Mouse (Mus musculus): ENCODE data around the gene Spock2. TPM values are rescaled to one million over a fixed set of nuclear protein-coding genes. Genes with fewer than 3 reads are reported as not detected.
A peak's percentile ranks its signal among the peaks of the same experiment; 100 is the strongest.

The Spock2 gene
- total and polyA plus RNA-seq, 3 experiments: 0.10 to 0.13 TPM; not detected in 1

GRCm38 (mm10) chr10:60166068-60166467, 60.0 kb downstream of the Spock2 start:
- TF ChIP-seq SIN3A (IDR thresholded peaks at IDR 0.05; ENCODE audit: low read length) (no peak), CHD2 (IDR thresholded peaks at IDR 0.05; ENCODE audit: low read length) (no peak), HCFC1 (IDR thresholded peaks at IDR 0.05; ENCODE audit: low read depth, low read length) (no peak), JUN (IDR thresholded peaks at IDR 0.05; ENCODE audit: insufficient read depth, low read depth, low read length) (no peak), ZNF384 (IDR thresholded peaks at IDR 0.05; ENCODE audit: low read depth, low read length) (no peak), CHD1 (IDR thresholded peaks at IDR 0.05; ENCODE audit: low read depth, low read length) (no peak), USF1 (IDR thresholded peaks at IDR 0.05; ENCODE audit: low read depth, low read length) (no peak), E2F4 (IDR thresholded peaks at IDR 0.05; ENCODE audit: insufficient replicate concordance, low read depth, low read length) (no peak), ELF1 (IDR thresholded peaks at IDR 0.05; ENCODE audit: low read depth, low read length) (no peak), SMC3 (IDR thresholded peaks at IDR 0.05; ENCODE audit: low read depth, low read length) (no peak), ZC3H11A (IDR thresholded peaks at IDR 0.05; ENCODE audit: low read depth, low read length) (no peak), POLR2A (IDR thresholded peaks at IDR 0.05; ENCODE audit: low read depth, low read length) (no peak), MAX (IDR thresholded peaks at IDR 0.05; ENCODE audit: low read length) (no peak)
- dilution Hi-C loops (cut with MboI; ENCODE audit: extremely low pct_ligation_motif_present, extremely low pct_unique_long_range_greater_than_20kb, low sequenced_read_pairs): no loop called here
- H3K9me3 ChIP-seq (replicated peaks; ENCODE audit: low read length): peaks cover 15% of the 10 kb centered on the region
- in situ Hi-C loops (cut with MboI; ENCODE audit: low pct_ligation_motif_present, low pct_unique_long_range_greater_than_20kb, low sequenced_read_pairs): no loop called here
- 0 out of 2 replicates have a peak, but pooled peaks cover 2% of the 10 kb centered on the region for H3K79me2 ChIP-seq (replicated peaks; ENCODE audit: control insufficient read depth, extremely low read depth, insufficient read depth, poor library complexity, severe bottlenecking)
- no peak for DNase-seq (ENCODE audit: extremely low read depth)
- no peaks in the 10 kb centered on the region for H3K27me3 ChIP-seq (replicated peaks)
- H3K36me3 ChIP-seq (replicated peaks in 1 of 2; ENCODE audit: control insufficient read depth in 1 of 2, insufficient read depth in 1 of 2, low read length in 1 of 2): peaks cover 0 to 8% of the 10 kb centered on the region in 2 experiments
- no peak overlapping the region for H3K4me2 ChIP-seq (ENCODE audit: insufficient read depth, low read depth, poor library complexity, severe bottlenecking)
- peaks cover 35 to 78% of the 10 kb centered on the region in 2 experiments for H3K4me1 ChIP-seq (ENCODE audit: control insufficient read depth in 1 of 2, insufficient read depth in 2 of 2)
- no peak overlapping the region for H3K9ac ChIP-seq (ENCODE audit: insufficient read depth, low read depth)
- H3K4me3 ChIP-seq (replicated peaks in 1 of 3; ENCODE audit: low read depth in 2 of 3, low read length in 2 of 3, poor library complexity in 1 of 3): no peak overlapping the region
- no peak overlapping the region for H3K27ac ChIP-seq (ENCODE audit: insufficient read depth, low read depth)

DNA sequence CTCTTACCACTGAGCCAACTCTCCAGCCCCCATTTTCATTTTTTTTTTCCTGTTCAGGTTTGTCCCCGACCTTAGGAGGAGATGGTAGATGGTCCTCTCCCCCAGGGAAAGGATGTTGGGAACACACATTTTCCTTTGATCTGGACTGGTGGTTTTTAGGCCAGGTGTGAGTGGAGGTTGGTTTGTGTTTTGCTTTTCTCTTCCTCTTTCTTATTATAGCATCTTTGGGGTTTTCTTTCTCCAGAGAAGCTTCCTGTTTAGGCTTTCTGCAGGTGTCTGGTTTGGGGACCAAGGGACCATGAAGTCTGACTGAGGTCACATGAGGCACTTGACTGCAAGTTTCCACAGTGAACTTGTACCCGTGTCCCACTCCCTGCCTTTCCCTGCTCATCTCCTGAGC, 62.3 kb downstream of the Spock2 start:
- no peaks in the 10 kb centered on the region for H3K27me3 ChIP-seq (replicated peaks)
- H3K27ac ChIP-seq (ENCODE audit: insufficient read depth, low read depth): peak overlapping the region; percentile 99
- H3K4me3 ChIP-seq (replicated peaks in 1 of 3; ENCODE audit: low read depth in 2 of 3, low read length in 2 of 3, poor library complexity in 1 of 3): peak overlapping the region in 2 of 3 experiments; percentile 29 to 31
- H3K79me2 ChIP-seq (replicated peaks; ENCODE audit: control insufficient read depth, extremely low read depth, insufficient read depth, poor library complexity, severe bottlenecking): no peaks in the 10 kb centered on the region
- peaks cover 40 to 78% of the 10 kb centered on the region in 2 experiments for H3K4me1 ChIP-seq (ENCODE audit: control insufficient read depth in 1 of 2, insufficient read depth in 2 of 2)
- H3K9me3 ChIP-seq (replicated peaks; ENCODE audit: low read length): peaks cover 24% of the 10 kb centered on the region
- H3K9ac ChIP-seq (ENCODE audit: insufficient read depth, low read depth): no peak overlapping the region
- dilution Hi-C loops (cut with MboI; ENCODE audit: extremely low pct_ligation_motif_present, extremely low pct_unique_long_range_greater_than_20kb, low sequenced_read_pairs) (no loop called here), in situ Hi-C loops (cut with MboI; ENCODE audit: low pct_ligation_motif_present, low pct_unique_long_range_greater_than_20kb, low sequenced_read_pairs) (no loop called here)
- H3K36me3 ChIP-seq (replicated peaks in 1 of 2; ENCODE audit: control insufficient read depth in 1 of 2, insufficient read depth in 1 of 2, low read length in 1 of 2): peaks cover 0 to 10% of the 10 kb centered on the region in 2 experiments
- DNase-seq (ENCODE audit: extremely low read depth): peak; percentile 96
- peak overlapping the region; percentile 55; the same call in 1 of the 2 replicates for H3K4me2 ChIP-seq (ENCODE audit: insufficient read depth, low read depth, poor library complexity, severe bottlenecking)
- TF ChIP-seq PAX5 (IDR thresholded peaks at IDR 0.05; ENCODE audit: low read length): no peak
- TF ChIP-seq HCFC1 (IDR thresholded peaks at IDR 0.05; ENCODE audit: low read depth, low read length): no peak
- no peak for TF ChIP-seq ZMIZ1 (IDR thresholded peaks at IDR 0.05; ENCODE audit: low read depth, low read length)
- TF ChIP-seq MXI1 (IDR thresholded peaks at IDR 0.05; ENCODE audit: low read depth, low read length): no peak
- TF ChIP-seq TBP (conservative IDR thresholded peaks at IDR 0.05; ENCODE audit: low read depth, low read length): no peak
- peak; percentile 29; the same call in 1 of the 2 replicates for TF ChIP-seq E2F4 (IDR thresholded peaks at IDR 0.05; ENCODE audit: insufficient replicate concordance, low read depth, low read length)
- TF ChIP-seq ELF1 (IDR thresholded peaks at IDR 0.05; ENCODE audit: low read depth, low read length): no peak
- peak; percentile 99 for TF ChIP-seq EP300 (IDR thresholded peaks at IDR 0.05; ENCODE audit: low read length)
- TF ChIP-seq UBTF (IDR thresholded peaks at IDR 0.05; ENCODE audit: low read depth, low read length): no peak
- no peak; the same call in 1 of the 2 replicates for TF ChIP-seq POLR2A (IDR thresholded peaks at IDR 0.05; ENCODE audit: low read depth, low read length)
- TF ChIP-seq CTCF (conservative IDR thresholded peaks at IDR 0.05 in 1 of 2, IDR thresholded peaks at IDR 0.05 in 1 of 2; ENCODE audit: low read depth in 2 of 2, low read length in 2 of 2): no peak
- TF ChIP-seq MYC (IDR thresholded peaks at IDR 0.05; ENCODE audit: low read depth, low read length): peak; percentile 67; the same call in 1 of the 2 replicates
- TF ChIP-seq POLR2AphosphoS2 (IDR thresholded peaks at IDR 0.05; ENCODE audit: low read depth, low read length): no peak
- TF ChIP-seq JUN (IDR thresholded peaks at IDR 0.05; ENCODE audit: insufficient read depth, low read depth, low read length): peak; percentile 75
- 0 out of 2 replicates have a peak, but pooled peaks have one; percentile 72 for TF ChIP-seq MAZ (IDR thresholded peaks at IDR 0.05; ENCODE audit: low read depth, low read length)
- no peak for TF ChIP-seq NRF1 (IDR thresholded peaks at IDR 0.05; ENCODE audit: low read depth, low read length)
- peak; percentile 43 for TF ChIP-seq SIN3A (IDR thresholded peaks at IDR 0.05; ENCODE audit: low read length)
- TF ChIP-seq MAFK (IDR thresholded peaks at IDR 0.05; ENCODE audit: insufficient replicate concordance, low read length): peak; percentile 84
- TF ChIP-seq ZC3H11A (IDR thresholded peaks at IDR 0.05; ENCODE audit: low read depth, low read length): no peak
- TF ChIP-seq SMC3 (IDR thresholded peaks at IDR 0.05; ENCODE audit: low read depth, low read length): no peak
- no peak for TF ChIP-seq CHD1 (IDR thresholded peaks at IDR 0.05; ENCODE audit: low read depth, low read length)
- TF ChIP-seq NELFE (IDR thresholded peaks at IDR 0.05; ENCODE audit: low read depth, low read length): no peak
- TF ChIP-seq MEF2A (IDR thresholded peaks at IDR 0.05; ENCODE audit: borderline replicate concordance, low read depth, low read length): peak; percentile 99
- TF ChIP-seq MAX (IDR thresholded peaks at IDR 0.05; ENCODE audit: low read length): no peak
- peak; percentile 95 for TF ChIP-seq ETS1 (conservative IDR thresholded peaks at IDR 0.05; ENCODE audit: low read depth, low read length)
- peak; percentile 61; the same call in 1 of the 2 replicates for TF ChIP-seq JUND (conservative IDR thresholded peaks at IDR 0.05; ENCODE audit: low read depth, low read length)
- no peak; the same call in 1 of the 2 replicates for TF ChIP-seq RAD21 (IDR thresholded peaks at IDR 0.05; ENCODE audit: low read depth, low read length)
- TF ChIP-seq TCF12 (IDR thresholded peaks at IDR 0.05; ENCODE audit: low read depth, low read length): peak; percentile 99
- TF ChIP-seq ZNF384 (IDR thresholded peaks at IDR 0.05; ENCODE audit: low read depth, low read length): peak; percentile 80

All from CH12.LX (cell line).